19 mouse cellular contexts compared by ENCODE assay signal in genomic region chr10:118765051-118765450, GRCm38 (mm10).
A peak's percentile ranks its signal among the peaks of the same experiment; 100 is the strongest.
DNase-seq lines count a peak whose midpoint lies in the region; ATAC-seq lines count a peak whose summit lies in the region.
"Had no signal": no experiment of that assay in that cellular context is flagged by ENCODE, and none has a peak within 500 bp of the region (broad histone marks: within the 10 kb centered on the region; RNA-seq: fewer than 3 reads in every experiment).

No protein-coding gene starts in this region.

- 76% methylated on average over 9 of the region's 9 CpGs for WGBS in intestine, embryonic 16.5 days
- 75% methylated on average over 9 of the region's 9 CpGs for WGBS in intestine, embryonic 15.5 days
- 89% methylated on average over 9 of the region's 9 CpGs for WGBS in liver, embryonic 11.5 days
- 71% methylated on average over 9 of the region's 9 CpGs for WGBS in liver, embryonic 15.5 days (ENCODE audit: insufficient replicate concordance)
- 93% methylated on average over 9 of the region's 9 CpGs for WGBS in hindbrain, embryonic 12.5 days

- H3K4me2 ChIP-seq in intestine, embryonic 16.5 days (ENCODE audit: low read depth, low read length), result no peak overlapping the region
- no peak overlapping the region for H3K4me2 ChIP-seq in intestine, embryonic 15.5 days (replicated peaks)
- H3K4me2 ChIP-seq in liver, embryonic 11.5 days, result no peak overlapping the region
- H3K4me2 ChIP-seq in liver, embryonic 15.5 days, result no peak overlapping the region
- H3K4me2 ChIP-seq in hindbrain, embryonic 12.5 days (replicated peaks), result no peak overlapping the region
- H3K4me2 ChIP-seq: hindbrain, embryonic 13.5 days had no signal

- H3K9ac ChIP-seq in intestine, embryonic 16.5 days (ENCODE audit: low read depth, low read length), result no peak overlapping the region
- H3K9ac ChIP-seq in intestine, embryonic 15.5 days, result no peak overlapping the region
- no peak overlapping the region for H3K9ac ChIP-seq in liver, embryonic 11.5 days (ENCODE audit: low read depth, low read length)
- H3K9ac ChIP-seq in liver, embryonic 15.5 days, result no peak overlapping the region
- H3K9ac ChIP-seq in hindbrain, embryonic 12.5 days, result no peak overlapping the region
- H3K9ac ChIP-seq: heart, embryonic 12.5 days; hindbrain, embryonic 13.5 days had no signal

- no peak for ATAC-seq in intestine, embryonic 16.5 days
- no peak for ATAC-seq in intestine, embryonic 15.5 days
- no peak for ATAC-seq in liver, embryonic 11.5 days (replicated peaks; ENCODE audit: low FRiP score)
- ATAC-seq in liver, embryonic 15.5 days (ENCODE audit: insufficient read depth), result no peak
- ATAC-seq in hindbrain, embryonic 12.5 days (ENCODE audit: low FRiP score), result no peak
- ATAC-seq in inflammation-experienced regulatory T-cells, adult 6 months, result no peak
- ATAC-seq: forebrain, embryonic 14.5 days had no signal

- H3K4me3 ChIP-seq in intestine, embryonic 16.5 days (ENCODE audit: low read length), result no peak overlapping the region
- H3K4me3 ChIP-seq in intestine, embryonic 15.5 days (replicated peaks), result no peak overlapping the region
- no peak overlapping the region for H3K4me3 ChIP-seq in liver, embryonic 11.5 days (ENCODE audit: low read depth, low read length)
- H3K4me3 ChIP-seq in liver, embryonic 15.5 days (replicated peaks), result no peak overlapping the region
- H3K4me3 ChIP-seq in hindbrain, embryonic 12.5 days, result no peak overlapping the region
- H3K4me3 ChIP-seq: embryonic facial prominence, embryonic 10.5 days; gastrocnemius, adult 2 months; heart, adult 2 months; heart, embryonic 12.5 days; hindbrain, embryonic 13.5 days had no signal

- peak overlapping the region; percentile 78; the same call in 1 of the 2 replicates for H3K27ac ChIP-seq in intestine, embryonic 16.5 days (ENCODE audit: low read length)
- no peak overlapping the region for H3K27ac ChIP-seq in intestine, embryonic 15.5 days
- H3K27ac ChIP-seq in liver, embryonic 11.5 days (ENCODE audit: low read depth, low read length), result peak overlapping the region; percentile 4; the same call in 1 of the 2 replicates
- H3K27ac ChIP-seq in liver, embryonic 15.5 days (replicated peaks), result peak overlapping the region; percentile 67; the same call in 1 of the 2 replicates
- no peak overlapping the region for H3K27ac ChIP-seq in hindbrain, embryonic 12.5 days
- H3K27ac ChIP-seq: embryonic facial prominence, embryonic 10.5 days; gastrocnemius, adult 2 months; hindbrain, embryonic 13.5 days had no signal

- H3K27me3 ChIP-seq in intestine, embryonic 16.5 days (replicated peaks; ENCODE audit: control insufficient read depth, insufficient read depth, low read length), result no peaks in the 10 kb centered on the region
- no peaks in the 10 kb centered on the region for H3K27me3 ChIP-seq in intestine, embryonic 15.5 days (replicated peaks)
- no peaks in the 10 kb centered on the region for H3K27me3 ChIP-seq in liver, embryonic 11.5 days (replicated peaks; ENCODE audit: control insufficient read depth, insufficient read depth, low read length)
- H3K27me3 ChIP-seq in liver, embryonic 15.5 days, result no peaks in the 10 kb centered on the region
- no peaks in the 10 kb centered on the region for H3K27me3 ChIP-seq in hindbrain, embryonic 12.5 days
- H3K27me3 ChIP-seq: CH12.LX; heart, embryonic 12.5 days; hindbrain, embryonic 13.5 days had no signal

- no peaks in the 10 kb centered on the region for H3K9me3 ChIP-seq in intestine, embryonic 16.5 days (ENCODE audit: control insufficient read depth, low read length)
- H3K9me3 ChIP-seq in intestine, embryonic 15.5 days, result no peaks in the 10 kb centered on the region
- H3K9me3 ChIP-seq in liver, embryonic 11.5 days (ENCODE audit: control insufficient read depth, low read length), result no peaks in the 10 kb centered on the region
- H3K9me3 ChIP-seq in liver, embryonic 15.5 days (replicated peaks), result no peaks in the 10 kb centered on the region
- H3K9me3 ChIP-seq in hindbrain, embryonic 12.5 days (replicated peaks), result no peaks in the 10 kb centered on the region
- H3K9me3 ChIP-seq: embryonic facial prominence, embryonic 10.5 days; heart, embryonic 12.5 days; hindbrain, embryonic 13.5 days had no signal

- no peak for DNase-seq in liver, embryonic 11.5 days (ENCODE audit: low spot score)
- DNase-seq: adrenal gland, adult 2 months; adrenal gland, postnatal 25 days; cerebellum, adult 18-20 months; cerebellum, adult 9-11 months; cerebellum, postnatal 36 days; gastrocnemius, adult 2 months; gastrocnemius, postnatal 25 days had no signal

- peaks cover 26% of the 10 kb centered on the region for H3K4me1 ChIP-seq in intestine, embryonic 16.5 days (ENCODE audit: control insufficient read depth, insufficient read depth, low read length)
- H3K4me1 ChIP-seq in intestine, embryonic 15.5 days (replicated peaks), result peaks cover 15% of the 10 kb centered on the region
- peaks cover 23% of the 10 kb centered on the region for H3K4me1 ChIP-seq in liver, embryonic 11.5 days (replicated peaks; ENCODE audit: control insufficient read depth, insufficient read depth, low read length)
- peaks cover 33% of the 10 kb centered on the region for H3K4me1 ChIP-seq in liver, embryonic 15.5 days (replicated peaks)
- H3K4me1 ChIP-seq in hindbrain, embryonic 12.5 days, result peaks cover 2% of the 10 kb centered on the region; the same call in 1 of the 2 replicates

- H3K36me3 ChIP-seq in intestine, embryonic 16.5 days (ENCODE audit: control insufficient read depth, insufficient read depth, low read length), result no peaks in the 10 kb centered on the region
- no peaks in the 10 kb centered on the region for H3K36me3 ChIP-seq in intestine, embryonic 15.5 days
- no peaks in the 10 kb centered on the region for H3K36me3 ChIP-seq in liver, embryonic 11.5 days (ENCODE audit: control insufficient read depth, insufficient read depth, low read length)
- no peaks in the 10 kb centered on the region for H3K36me3 ChIP-seq in liver, embryonic 15.5 days (replicated peaks)
- H3K36me3 ChIP-seq in hindbrain, embryonic 12.5 days, result no peaks in the 10 kb centered on the region
- H3K36me3 ChIP-seq: embryonic facial prominence, embryonic 10.5 days; heart, embryonic 12.5 days; hindbrain, embryonic 13.5 days had no signal

Comparison
In these comparisons a context has a peak if more than half of its experiments do, and no peak if none do; other contexts are left out.
1. H3K27ac ChIP-seq: peak in intestine, embryonic 16.5 days (single experiment), liver, embryonic 11.5 days (single experiment) and liver, embryonic 15.5 days (single experiment); none in intestine, embryonic 15.5 days (single experiment) and hindbrain, embryonic 12.5 days (single experiment).